In the genomic region with DNA sequence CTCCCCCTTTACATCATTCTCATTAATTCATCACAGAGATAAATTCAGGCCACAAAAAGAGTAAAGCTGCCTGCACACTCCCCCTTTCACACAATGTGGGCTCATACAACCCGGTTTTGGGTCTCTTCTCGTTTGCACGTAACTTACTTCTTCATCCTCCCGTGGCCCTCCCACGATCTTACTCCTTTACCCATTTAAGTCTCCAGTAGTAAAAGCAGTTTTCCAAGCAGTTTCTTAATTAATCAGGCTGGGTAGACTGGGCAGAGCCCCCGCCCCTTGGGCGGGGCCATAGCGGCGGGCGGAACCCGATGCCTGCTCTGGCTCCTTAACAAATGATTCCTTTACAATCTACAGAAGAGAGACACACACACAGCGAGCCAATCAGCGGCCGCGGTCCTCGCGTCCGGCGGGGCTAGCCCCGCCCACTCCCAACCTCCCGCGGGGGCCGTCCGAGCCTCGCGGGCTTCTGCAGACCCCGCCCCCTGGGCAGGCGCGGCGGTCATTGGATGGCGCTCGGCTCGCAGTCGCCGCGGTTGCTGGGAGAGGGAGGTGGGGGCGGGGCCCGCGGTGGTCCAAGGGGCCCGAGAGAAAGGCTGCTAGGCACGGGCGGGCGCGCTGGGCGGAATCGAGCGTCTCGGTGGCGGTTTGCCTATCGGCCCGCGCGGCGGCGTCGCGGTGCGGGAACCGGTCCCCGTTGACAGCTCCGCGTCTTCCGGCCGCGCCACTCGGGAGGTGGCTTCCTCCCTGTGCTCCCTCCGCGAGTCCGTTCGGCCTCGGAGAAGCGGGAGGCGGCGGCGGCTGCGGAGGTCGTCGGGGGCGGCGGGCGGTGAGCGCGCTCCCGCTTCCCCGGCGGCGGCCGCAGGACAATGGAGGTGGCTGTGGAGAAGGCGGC, we compare ENCODE assay signal across 8 mouse cellular contexts. TPM values are rescaled to one million over a fixed set of nuclear protein-coding genes. Genes with fewer than 3 reads are reported as not detected.
A peak's percentile ranks its signal among the peaks of the same experiment; 100 is the strongest.
DNase-seq lines count a peak whose midpoint lies in the region; ATAC-seq lines count a peak whose summit lies in the region.

A gene (plus strand): TSS at position 567 of the 892 bp plus-strand sequence.

- peaks cover 32% of the 10 kb centered on the region for H3K36me3 ChIP-seq in heart, embryonic 13.5 days
- peaks cover 30% of the 10 kb centered on the region for H3K36me3 ChIP-seq in liver, embryonic 12.5 days
- H3K36me3 ChIP-seq in stomach, embryonic 15.5 days = peaks cover 8% of the 10 kb centered on the region; the same call in 1 of the 2 replicates

- no peaks in the 10 kb centered on the region for H3K27me3 ChIP-seq in heart, embryonic 13.5 days (replicated peaks)
- H3K27me3 ChIP-seq in liver, embryonic 12.5 days (replicated peaks) = no peaks in the 10 kb centered on the region
- no peaks in the 10 kb centered on the region for H3K27me3 ChIP-seq in stomach, embryonic 15.5 days (replicated peaks)

- H3K9me3 ChIP-seq in heart, embryonic 13.5 days = peaks cover 31% of the 10 kb centered on the region
- H3K9me3 ChIP-seq in liver, embryonic 12.5 days (replicated peaks) = peaks cover 32% of the 10 kb centered on the region
- 0 out of 2 replicates have a peak, but pooled peaks cover 24% of the 10 kb centered on the region for H3K9me3 ChIP-seq in stomach, embryonic 15.5 days

- peak within 1 kb of the TSS; percentile 73 for H3K4me2 ChIP-seq in heart, embryonic 13.5 days
- peak within 1 kb of the TSS; percentile 83 for H3K4me2 ChIP-seq in liver, embryonic 12.5 days
- peak within 1 kb of the TSS; percentile 51 for H3K4me2 ChIP-seq in stomach, embryonic 15.5 days

- H3K4me1 ChIP-seq in brown adipose tissue, adult 24 weeks (ENCODE audit: control insufficient read depth, insufficient read depth, insufficient read length, low read length) = no peaks in the 10 kb centered on the region
- H3K4me1 ChIP-seq in heart, embryonic 13.5 days = 0 out of 2 replicates have a peak, but pooled peaks cover 4% of the 10 kb centered on the region
- H3K4me1 ChIP-seq in liver, embryonic 12.5 days = peaks cover 13% of the 10 kb centered on the region
- no peaks in the 10 kb centered on the region for H3K4me1 ChIP-seq in stomach, embryonic 15.5 days

- under 1% methylated on average over 59 of the region's 89 CpGs for WGBS in heart, embryonic 13.5 days
- under 1% methylated on average over 70 of the region's 89 CpGs for WGBS in liver, embryonic 12.5 days (ENCODE audit: insufficient replicate concordance)
- under 1% methylated on average over 59 of the region's 89 CpGs for WGBS in stomach, embryonic 15.5 days

- DNase-seq in CD4-positive, CD25-positive, alpha-beta regulatory T cell, adult 2 months (ENCODE audit: low read depth, low spot score) = peak; percentile 97
- DNase-seq in fat pad, adult 2 months (ENCODE audit: extremely low read depth, low read depth, low spot score) = peak; percentile 50
- peak; percentile 99 for DNase-seq in kidney, postnatal 10 days
- DNase-seq in natural killer cell, adult 2 months (ENCODE audit: low spot score in 2 of 2) = peak; percentile 88 to 93

- ATAC-seq in heart, embryonic 13.5 days (ENCODE audit: extremely low read depth, insufficient number of reproducible peaks, low FRiP score, low TSS enrichment) = peak; percentile 98
- ATAC-seq in liver, embryonic 12.5 days = peak; percentile 97
- ATAC-seq in stomach, embryonic 15.5 days (ENCODE audit: insufficient read depth, low FRiP score, low read depth) = peak; percentile 99

- H3K9ac ChIP-seq in heart, embryonic 13.5 days = peak within 1 kb of the TSS; percentile 97
- H3K9ac ChIP-seq in liver, embryonic 12.5 days = peak within 1 kb of the TSS; percentile 95
- peak within 1 kb of the TSS; percentile 86 for H3K9ac ChIP-seq in stomach, embryonic 15.5 days

- H3K4me3 ChIP-seq in brown adipose tissue, adult 24 weeks (ENCODE audit: insufficient read depth, low read depth, low read length) = peak within 1 kb of the TSS; percentile 96
- peak within 1 kb of the TSS; percentile 93 for H3K4me3 ChIP-seq in heart, embryonic 13.5 days
- peak within 1 kb of the TSS; percentile 78 for H3K4me3 ChIP-seq in liver, embryonic 12.5 days
- peak within 1 kb of the TSS; percentile 93 for H3K4me3 ChIP-seq in stomach, embryonic 15.5 days (replicated peaks)

- peak within 1 kb of the TSS; percentile 91 for H3K27ac ChIP-seq in brown adipose tissue, adult 24 weeks (replicated peaks; ENCODE audit: low read depth, low read length)
- peak within 1 kb of the TSS; percentile 99 for H3K27ac ChIP-seq in heart, embryonic 13.5 days (replicated peaks)
- peak within 1 kb of the TSS; percentile 96 for H3K27ac ChIP-seq in liver, embryonic 12.5 days
- H3K27ac ChIP-seq in stomach, embryonic 15.5 days = peak within 1 kb of the TSS; percentile 97

RNA-seq across cellular contexts. Expression of the gene that starts here (rescaled TPM):
- 13.7 and 16.6 TPM in 2 replicates for polyA plus RNA-seq in brown adipose tissue, adult 24 weeks (2012; ENCODE audit: insufficient read depth, insufficient read length, missing spikeins)
- polyA plus RNA-seq in heart, embryonic 13.5 days (2015; fragmentation: Nextera tagmentation; extraction: Ambion mirVana) = 9.3 and 10.0 TPM in 2 replicates
- 8.8 and 9.3 TPM in 2 replicates for polyA plus RNA-seq in liver, embryonic 12.5 days (2016; fragmentation: Nextera tagmentation; extraction: Ambion mirVana)
- 10.7 and 11.8 TPM in 2 replicates for polyA plus RNA-seq in stomach, embryonic 15.5 days (2015; fragmentation: Nextera tagmentation; extraction: Ambion mirVana)

Comparison
In these comparisons a context has a peak if more than half of its experiments do, and no peak if none do; other contexts are left out.
1. Peak in every context shown above with its lines: DNase-seq, ATAC-seq, H3K4me3 ChIP-seq and H3K27ac ChIP-seq.